ENCODE assay signal across 8 mouse cellular contexts in genomic region chr17:56609452-56610171, GRCm38 (mm10). TPM values are rescaled to one million over a fixed set of nuclear protein-coding genes. Genes with fewer than 3 reads are reported as not detected.
DNase-seq lines count a peak whose midpoint lies in the region; ATAC-seq and TF ChIP-seq lines count a peak whose summit lies in the region.

TSS of gene 2410015M20Rik (minus strand) at chr17:56609771.

- peak; percentile 77 for ATAC-seq in G1E (ENCODE audit: extremely low read depth, insufficient number of reproducible peaks, low FRiP score, poor library complexity, severe bottlenecking)
- peak; percentile 90 for ATAC-seq in forebrain, embryonic 16.5 days
- ATAC-seq in lung, embryonic 14.5 days (ENCODE audit: insufficient read depth): peak; percentile 88

- H3K9ac ChIP-seq in forebrain, embryonic 16.5 days (replicated peaks; ENCODE audit: low read depth, low read length): peak within 1 kb of the TSS; percentile 80
- H3K9ac ChIP-seq in lung, embryonic 14.5 days: peak within 1 kb of the TSS; percentile 73

- no peaks in the 10 kb centered on the region for H3K9me3 ChIP-seq in G1E (replicated peaks)
- H3K9me3 ChIP-seq in forebrain, embryonic 16.5 days (ENCODE audit: control insufficient read depth, low read length): no peaks in the 10 kb centered on the region
- no peaks in the 10 kb centered on the region for H3K9me3 ChIP-seq in lung, embryonic 14.5 days (ENCODE audit: low read depth, low read length)

- H3K27me3 ChIP-seq in G1E (ENCODE audit: insufficient read depth, low read length): no peaks in the 10 kb centered on the region
- no peaks in the 10 kb centered on the region for H3K27me3 ChIP-seq in forebrain, embryonic 16.5 days (replicated peaks; ENCODE audit: control insufficient read depth, insufficient read depth, low read length)
- H3K27me3 ChIP-seq in lung, embryonic 14.5 days (ENCODE audit: insufficient read depth, low read length): no peaks in the 10 kb centered on the region
- H3K27me3 ChIP-seq in thymus, adult 2 months (ENCODE audit: control insufficient read depth, insufficient read depth, low read length): no peaks in the 10 kb centered on the region

- H3K36me3 ChIP-seq in G1E (replicated peaks): peaks cover 67% of the 10 kb centered on the region
- H3K36me3 ChIP-seq in forebrain, embryonic 16.5 days (ENCODE audit: control insufficient read depth, insufficient read depth): peaks cover 22% of the 10 kb centered on the region
- peaks cover 42% of the 10 kb centered on the region for H3K36me3 ChIP-seq in lung, embryonic 14.5 days (ENCODE audit: insufficient read depth)
- H3K36me3 ChIP-seq in thymus, adult 2 months (ENCODE audit: control insufficient read depth, insufficient read depth, low read length): peaks cover 22% of the 10 kb centered on the region

- peak within 1 kb of the TSS; percentile 63 for H3K27ac ChIP-seq in forebrain, embryonic 16.5 days (ENCODE audit: low read length)
- H3K27ac ChIP-seq in layer of hippocampus, adult 2 months: peak within 1 kb of the TSS; percentile 96
- H3K27ac ChIP-seq in lung, embryonic 14.5 days (ENCODE audit: low read depth): peak within 1 kb of the TSS; percentile 78
- peak within 1 kb of the TSS; percentile 66 for H3K27ac ChIP-seq in olfactory bulb, adult 2 months (ENCODE audit: insufficient read depth, low read depth, low read length)
- H3K27ac ChIP-seq in thymus, adult 2 months (ENCODE audit: control insufficient read depth, insufficient read depth, low read length): peak within 1 kb of the TSS; percentile 45

- WGBS in forebrain, embryonic 16.5 days: under 1% methylated on average over 44 of the region's 44 CpGs
- under 1% methylated on average over 44 of the region's 44 CpGs for whole genome bisulfite sequencing in lung, embryonic 14.5 days
- WGBS in olfactory bulb, adult 2 months: under 1% methylated on average over 44 of the region's 44 CpGs
- WGBS in thymus, adult 2 months: under 1% methylated on average over 44 of the region's 44 CpGs

- peak; percentile 82 for DNase-seq in G1E (ENCODE audit: low spot score)
- peak; percentile 94 to 98 for DNase-seq in cerebellum, adult 18-20 months
- DNase-seq in heart, postnatal 36 days: peak; percentile 90 to 94
- peak; percentile 95 to 97 for DNase-seq in layer of hippocampus, adult 2 months (ENCODE audit: low spot score in 2 of 2)
- DNase-seq in lung, embryonic 14.5 days: peak; percentile 99
- DNase-seq in thymus, adult 2 months: peak; percentile 94

- TF ChIP-seq POLR2A in olfactory bulb, adult 2 months (IDR thresholded peaks at IDR 0.05; ENCODE audit: insufficient read depth, low read depth, low read length): peak; percentile 36; the same call in 1 of the 2 replicates
- peak; percentile 40; the same call in 1 of the 2 replicates for TF ChIP-seq POLR2A in thymus, adult 2 months (IDR thresholded peaks at IDR 0.05; ENCODE audit: control insufficient read depth, extremely low read depth, insufficient read depth, low read length, poor library complexity)

- intact Hi-C loops in heart, postnatal 36 days (cut with DNase I): loop anchor here (1.0 to 10.0 kb wide), 4 partner anchors 24 to 665 kb away; partner anchors contain the start of genes Dus3l, Ndufa11, Vav1 and Vmac

- no peak for TF ChIP-seq CTCF in G1E (IDR thresholded peaks at IDR 0.05; ENCODE audit: low read depth, low read length)
- peak; percentile 81 for TF ChIP-seq CTCF in layer of hippocampus, adult 2 months (conservative IDR thresholded peaks at IDR 0.05)
- TF ChIP-seq CTCF in lung, embryonic 14.5 days (IDR thresholded peaks at IDR 0.05; ENCODE audit: low read depth): peak; percentile 75
- no peak for TF ChIP-seq CTCF in olfactory bulb, adult 2 months (IDR thresholded peaks at IDR 0.05; ENCODE audit: insufficient read depth, low read depth, low read length)
- peak; percentile 70 for TF ChIP-seq CTCF in thymus, adult 2 months (IDR thresholded peaks at IDR 0.05; ENCODE audit: borderline replicate concordance, control insufficient read depth, extremely low read depth, insufficient read depth, low read length, poor library complexity)

- H3K4me2 ChIP-seq in forebrain, embryonic 16.5 days (ENCODE audit: low read length): peak within 1 kb of the TSS; percentile 89
- peak within 1 kb of the TSS; percentile 80 for H3K4me2 ChIP-seq in lung, embryonic 14.5 days

- peaks cover 74% of the 10 kb centered on the region for H3K4me1 ChIP-seq in G1E (ENCODE audit: insufficient read depth, low read depth, low read length)
- peaks cover 28% of the 10 kb centered on the region for H3K4me1 ChIP-seq in forebrain, embryonic 16.5 days (replicated peaks; ENCODE audit: control insufficient read depth, insufficient read depth, low read length)
- peaks cover 13% of the 10 kb centered on the region for H3K4me1 ChIP-seq in lung, embryonic 14.5 days (ENCODE audit: insufficient read depth)
- H3K4me1 ChIP-seq in olfactory bulb, adult 2 months (ENCODE audit: control insufficient read depth, insufficient read depth, low read length): peaks cover 24% of the 10 kb centered on the region
- peaks cover 24% of the 10 kb centered on the region for H3K4me1 ChIP-seq in thymus, adult 2 months (replicated peaks; ENCODE audit: control insufficient read depth, insufficient read depth, low read length)

- peak within 1 kb of the TSS; percentile 82 for H3K4me3 ChIP-seq in G1E (ENCODE audit: low read depth, low read length)
- peak within 1 kb of the TSS; percentile 76 for H3K4me3 ChIP-seq in forebrain, embryonic 16.5 days (replicated peaks; ENCODE audit: low read length)
- H3K4me3 ChIP-seq in layer of hippocampus, adult 2 months: peak within 1 kb of the TSS; percentile 68
- peak within 1 kb of the TSS; percentile 63 for H3K4me3 ChIP-seq in lung, embryonic 14.5 days (ENCODE audit: low read depth, low read length)
- peak within 1 kb of the TSS; percentile 71 for H3K4me3 ChIP-seq in olfactory bulb, adult 2 months (ENCODE audit: insufficient read depth, low read depth, low read length)
- H3K4me3 ChIP-seq in thymus, adult 2 months (ENCODE audit: control insufficient read depth, insufficient read depth, low read length): peak within 1 kb of the TSS; percentile 96

RNA-seq across cellular contexts. Expression of gene 2410015M20Rik, which starts in this region (rescaled TPM):
- total RNA-seq in G1E (2014; fragmentation: Nextera tagmentation) (42.8 and 61.4 TPM in 2 replicates), G1E (2017) (101 and 133 TPM in 2 replicates)
- 278 and 377 TPM in 2 replicates for polyA plus RNA-seq in G1E (2012)
- 167 and 179 TPM in 2 replicates for polyA plus RNA-seq in forebrain, embryonic 16.5 days (2015; fragmentation: Nextera tagmentation; extraction: Ambion mirVana)
- 100 to 1,000 TPM; 342 to 346 TPM for total RNA-seq in heart, postnatal 36 days (2021)
- 100 to 1,000 TPM; 134 to 142 TPM for total RNA-seq in layer of hippocampus, adult 2 months (2021)
- polyA plus RNA-seq in lung, embryonic 14.5 days (2014; fragmentation: Nextera tagmentation; extraction: Ambion mirVana): 198 and 201 TPM in 2 replicates
- polyA plus RNA-seq in olfactory bulb, adult 2 months (2012; ENCODE audit: insufficient read depth, insufficient read length, low replicate concordance, missing spikeins): not detected in 2 replicates
- 117 and 145 TPM in 2 replicates for polyA plus RNA-seq in thymus, adult 2 months (2012; rRNA removed)

Comparison
In these comparisons a context has a peak if more than half of its experiments do, and no peak if none do; other contexts are left out.
1. Peak in every context shown above with its lines: DNase-seq, ATAC-seq, H3K4me3 ChIP-seq and H3K27ac ChIP-seq.
2. RNA of gene 2410015M20Rik (polyA plus RNA-seq): 278 to 377 TPM in G1E, 198 to 201 TPM in lung, embryonic 14.5 days, 167 to 179 TPM in forebrain, embryonic 16.5 days and 117 to 145 TPM in thymus, adult 2 months; not detected in olfactory bulb, adult 2 months; every median in the first group is over 100 times any median in the second.
3. CTCF ChIP-seq: peak in layer of hippocampus, adult 2 months (single experiment), lung, embryonic 14.5 days (single experiment) and thymus, adult 2 months (single experiment); none in G1E (single experiment) and olfactory bulb, adult 2 months (single experiment).
4. H3K27ac ChIP-seq: peak in every context shown above with its lines; median percentile 96 in layer of hippocampus, adult 2 months; 78 in lung, embryonic 14.5 days; 66 in olfactory bulb, adult 2 months; 63 in forebrain, embryonic 16.5 days; 45 in thymus, adult 2 months.